Mouse (Mus musculus) lung, postnatal 4 days (tissue): ENCODE results near the gene Acad12.
"Not testable (repeated sequence)": the region's sequence is repeated elsewhere in the genome, so short reads cannot be mapped to it uniquely, and the experiment has no call there.

Experiments used
- DNase-seq, 2 experiments: peaks; one replicate each; pipeline ENCODE4 v3.0.0; 2021

Gene Acad12

GRCm38 (mm10) chr5:121609556-121610135 is 9.1 kb downstream of the Acad12 start:
- DNase-seq, result not testable (repeated sequence)

- DNase-seq, result peak; percentile 72 to 86
These were observed 12.6 kb downstream of the Acad12 start for GRCm38 (mm10) chr5:121606151-121606550.

- DNase-seq, result not testable (repeated sequence)
These were observed 14.9 kb downstream of the Acad12 start for GRCm38 (mm10) chr5:121603815-121604214.

GRCm38 (mm10) chr5:121601547-121602299 is 17.0 kb downstream of the Acad12 start:
- DNase-seq, result peak; percentile 90 to 93

GRCm38 (mm10) chr5:121598871-121599610 is 19.7 kb downstream of the Acad12 start:
- DNase-seq, result peak in 1 of 2 experiments; percentile 46

GRCm38 (mm10) chr5:121597991-121598537 is 20.7 kb downstream of the Acad12 start:
- no peak for DNase-seq

GRCm38 (mm10) chr5:121597332-121597731 is 21.4 kb downstream of the Acad12 start:
- DNase-seq, result no peak

GRCm38 (mm10) chr5:121596226-121596625 is 22.5 kb downstream of the Acad12 start:
- DNase-seq, result no peak

- DNase-seq, result no peak
These were observed 23.0 kb downstream of the Acad12 start for GRCm38 (mm10) chr5:121595758-121596157.

- DNase-seq, result no peak
These were observed 23.9 kb downstream of the Acad12 start for GRCm38 (mm10) chr5:121594714-121595313.

- peak; percentile 90 to 95 for DNase-seq
These were observed 25.0 kb downstream of the Acad12 start, which contains the start of gene Aldh2 for GRCm38 (mm10) chr5:121593451-121594401. Gene Aldh2, minus strand, starts transcription at chr5:121593824.

GRCm38 (mm10) chr5:121592816-121593407 is 25.8 kb downstream of the Acad12 start:
- DNase-seq, result no peak

- no peak for DNase-seq
These were observed 26.5 kb downstream of the Acad12 start for GRCm38 (mm10) chr5:121592064-121592815.

- DNase-seq, result peak in 1 of 2 experiments; percentile 52
These were observed 27.2 kb downstream of the Acad12 start for GRCm38 (mm10) chr5:121591417-121592063.

- no peak for DNase-seq
These were observed 28.8 kb downstream of the Acad12 start for GRCm38 (mm10) chr5:121589928-121590327.

GRCm38 (mm10) chr5:121586400-121587039 is 32.2 kb downstream of the Acad12 start:
- DNase-seq, result peak; percentile 74 to 86

GRCm38 (mm10) chr5:121585699-121586098 is 33.0 kb downstream of the Acad12 start:
- no peak for DNase-seq

- DNase-seq, result no peak
These were observed 33.7 kb downstream of the Acad12 start for GRCm38 (mm10) chr5:121585005-121585404.

GRCm38 (mm10) chr5:121583765-121584501 is 34.8 kb downstream of the Acad12 start:
- DNase-seq, result peak; percentile 96 to 97
